Mouse (Mus musculus) right cerebral cortex, postnatal 25 days (tissue): Measurements from ENCODE around the gene Qsox2.

Experiments used
- DNase-seq: peaks from one replicate; pipeline ENCODE4 v3.0.0; 2022

Gene Qsox2

DNA sequence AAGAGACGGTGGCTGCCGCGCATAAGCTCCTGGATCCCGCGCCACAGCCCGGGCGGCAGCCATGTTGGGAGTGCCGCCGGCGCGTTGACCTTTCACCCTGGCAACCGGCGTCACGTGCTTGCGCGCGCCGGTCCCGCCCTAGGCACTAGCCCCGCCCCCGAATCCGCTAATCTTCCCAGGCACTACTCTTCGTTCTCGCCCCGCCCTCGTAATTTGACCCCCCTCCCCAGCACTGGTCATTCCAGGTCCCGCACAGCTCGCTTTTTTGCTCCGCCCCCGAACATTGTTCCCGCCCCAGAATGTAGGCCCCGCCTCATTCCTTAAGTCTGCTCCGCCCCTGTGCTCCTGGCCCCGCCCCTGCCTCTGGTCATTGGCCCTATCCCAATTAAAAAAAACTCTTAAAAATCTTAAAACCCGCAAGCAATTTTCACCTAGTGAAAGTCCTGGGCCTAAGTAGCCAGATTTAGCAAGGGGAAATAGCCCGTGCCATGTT is at the start of gene Qsox2:
Qsox2 (minus strand) TSS at position 236 of the 493 bp plus-strand sequence.
- peak; percentile 85 for DNase-seq

DNA sequence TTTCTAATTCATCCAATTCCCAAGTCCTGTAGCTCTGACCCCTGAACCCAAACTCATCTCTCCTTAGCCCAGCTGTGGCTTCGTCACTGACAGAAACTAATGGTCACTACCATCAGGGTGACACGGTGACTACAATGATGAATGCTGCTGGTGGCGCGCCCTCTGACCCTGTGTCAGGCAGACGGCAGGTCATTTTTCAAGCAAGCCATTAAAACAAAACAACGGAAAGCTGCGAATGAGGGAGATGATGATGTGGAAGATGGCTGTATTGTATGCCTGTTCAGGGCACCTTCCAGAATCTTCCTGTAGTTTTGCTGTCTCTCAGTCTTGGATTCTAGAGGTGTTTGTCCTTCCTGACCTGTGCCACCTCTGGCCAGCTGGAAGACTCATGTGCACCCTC is 49.1 kb upstream of the Qsox2 start:
- no peak for DNase-seq

DNA sequence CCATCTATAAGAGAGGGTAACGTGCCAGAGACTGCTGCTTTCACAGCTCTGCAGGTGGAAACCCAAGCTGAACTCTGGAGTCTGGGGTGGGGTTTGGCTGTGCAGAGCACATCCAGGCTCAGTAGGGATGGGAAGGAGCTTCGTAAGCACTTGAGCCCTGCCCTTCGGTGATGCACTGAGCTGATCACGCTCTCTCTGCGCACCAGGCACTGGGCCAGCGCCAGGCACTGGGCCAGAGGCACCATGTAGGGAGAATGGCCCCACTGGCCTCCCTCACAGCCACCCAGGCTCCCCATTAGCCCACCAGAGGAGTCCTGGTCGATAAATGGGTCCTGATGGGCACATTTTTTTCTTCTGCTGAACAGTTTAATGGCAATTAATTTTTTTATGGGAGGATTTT is 48.5 kb upstream of the Qsox2 start:
- no peak for DNase-seq

DNA sequence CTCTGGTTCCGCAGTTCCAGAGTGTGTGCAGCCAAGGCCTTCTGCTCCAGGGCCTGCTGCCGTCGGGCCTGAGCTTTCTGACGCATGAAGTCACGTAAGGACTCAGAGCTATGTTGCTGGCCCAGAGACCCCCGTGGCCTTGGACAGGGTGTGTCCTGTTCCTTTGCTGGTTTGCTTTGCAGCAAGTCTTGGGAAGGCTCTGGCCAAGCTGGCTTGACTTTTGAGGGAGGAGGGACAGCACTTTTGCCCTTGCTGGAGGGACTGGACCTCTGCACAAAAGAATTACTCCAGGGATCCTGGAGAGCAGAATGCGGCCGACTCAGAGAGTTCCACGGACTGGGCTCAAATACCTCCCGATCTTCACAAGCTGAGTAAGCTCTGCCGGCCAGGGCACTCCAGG is 43.3 kb upstream of the Qsox2 start:
- DNase-seq, result no peak

DNA sequence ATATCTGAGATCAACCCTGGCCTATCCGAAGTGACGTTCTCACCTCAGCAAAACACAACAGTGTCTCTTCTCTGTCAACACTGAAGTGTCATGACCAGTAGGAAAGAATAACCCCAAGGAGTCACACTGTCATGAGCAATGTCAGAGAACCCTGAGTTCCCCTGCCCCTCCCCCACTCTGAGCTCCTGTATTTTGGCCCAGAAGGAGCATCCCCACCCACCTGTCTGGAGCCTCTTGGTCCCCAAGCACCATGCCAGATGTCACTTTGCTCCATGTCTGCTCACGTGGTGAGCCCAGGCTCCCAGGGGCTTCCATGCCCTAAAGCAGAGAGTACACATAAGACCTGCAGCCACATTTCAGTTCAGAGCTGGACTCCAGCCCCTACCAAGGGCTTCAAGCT is 42.4 kb upstream of the Qsox2 start:
- no peak for DNase-seq

DNA sequence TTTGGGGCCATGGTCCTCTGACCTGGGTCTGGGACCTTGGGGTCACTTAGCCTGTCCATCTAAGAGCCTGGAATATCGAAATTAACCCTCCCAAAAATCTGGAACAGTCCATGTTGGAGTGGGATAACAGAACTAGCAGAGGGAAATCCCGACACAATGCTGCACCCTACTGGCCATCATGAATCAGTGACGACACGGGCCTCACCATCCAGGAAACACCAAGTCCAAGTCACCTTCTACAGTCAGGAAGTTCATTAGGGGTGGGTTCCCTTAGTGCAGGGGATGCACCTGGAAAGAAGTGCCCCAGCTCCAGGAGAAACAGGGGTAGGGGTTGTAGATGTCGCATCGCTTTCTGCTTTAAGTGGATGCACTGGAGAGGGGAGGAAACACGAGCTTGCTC is 36.3 kb upstream of the Qsox2 start:
- DNase-seq, result peak; percentile 44

DNA sequence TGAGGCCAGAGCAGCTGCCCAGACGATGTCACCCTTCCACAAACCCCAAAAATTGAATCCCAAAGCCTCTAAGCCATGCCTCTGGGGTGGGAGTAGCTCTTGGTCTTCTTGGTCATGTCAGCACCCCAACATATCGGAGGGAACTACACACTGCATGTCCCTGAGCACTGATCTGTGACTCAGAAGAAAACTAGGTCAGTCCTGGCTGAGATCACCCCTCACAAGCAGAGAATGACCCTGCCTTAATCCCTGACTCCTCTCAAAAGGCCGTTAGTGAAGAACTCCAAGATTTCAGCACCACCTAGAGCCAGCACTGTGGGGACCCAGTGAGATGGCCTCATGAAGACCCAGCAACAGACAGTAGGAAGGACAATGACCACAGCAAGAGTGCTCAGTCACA is 30.9 kb upstream of the Qsox2 start:
- DNase-seq, result no peak

DNA sequence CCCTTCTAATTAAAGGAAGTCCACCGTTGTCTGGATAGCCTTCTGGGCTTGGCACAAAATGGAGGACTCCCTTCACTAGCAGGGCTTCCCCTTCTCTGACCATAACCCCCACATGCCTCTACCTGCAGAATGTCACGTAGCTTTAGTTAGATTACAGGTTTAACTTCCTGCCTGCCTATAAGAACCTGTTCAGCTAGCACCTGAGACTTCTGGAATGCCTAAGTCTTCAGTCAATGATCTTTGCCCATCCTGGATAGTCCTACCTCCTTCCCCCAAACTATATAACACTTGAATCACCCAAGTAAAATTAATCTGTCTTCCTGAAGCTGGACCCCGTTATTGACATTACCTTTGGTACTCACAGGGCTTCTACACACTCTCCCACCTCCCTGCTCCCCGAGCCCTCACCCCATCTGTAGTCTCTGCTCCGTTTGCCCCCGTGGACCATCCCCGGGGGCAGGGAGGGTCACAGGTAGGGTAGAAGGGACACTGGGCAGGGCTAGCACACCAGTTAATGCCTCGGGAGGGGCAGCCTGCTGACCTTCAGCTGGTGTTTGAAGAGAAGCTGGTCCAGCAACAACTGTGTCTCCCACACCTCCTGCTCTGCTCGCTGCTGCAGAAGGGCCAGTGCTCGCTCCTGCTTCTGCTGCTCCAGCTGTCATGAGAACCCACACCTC is 28.9 kb upstream of the Qsox2 start:
- no peak for DNase-seq

DNA sequence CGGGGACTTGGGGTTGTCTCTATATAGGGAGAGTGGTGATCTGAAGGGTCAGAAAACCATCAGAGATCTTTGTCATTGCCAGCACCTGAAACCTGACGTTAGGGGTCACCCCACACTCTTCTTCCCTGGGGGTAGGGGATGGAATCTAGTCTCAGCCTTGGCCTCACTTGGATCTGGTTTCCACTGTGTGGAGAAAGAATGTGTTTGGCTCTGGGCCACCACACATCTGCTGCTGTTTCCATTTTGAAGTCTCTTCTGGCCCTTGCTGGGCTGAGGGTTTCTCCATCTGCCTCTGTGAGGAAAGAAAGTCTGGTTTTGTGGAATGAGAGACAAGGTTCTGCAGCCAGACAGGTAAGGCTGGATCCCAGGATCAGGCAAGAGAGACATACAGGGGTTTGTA is 27.8 kb upstream of the Qsox2 start:
- no peak for DNase-seq

DNA sequence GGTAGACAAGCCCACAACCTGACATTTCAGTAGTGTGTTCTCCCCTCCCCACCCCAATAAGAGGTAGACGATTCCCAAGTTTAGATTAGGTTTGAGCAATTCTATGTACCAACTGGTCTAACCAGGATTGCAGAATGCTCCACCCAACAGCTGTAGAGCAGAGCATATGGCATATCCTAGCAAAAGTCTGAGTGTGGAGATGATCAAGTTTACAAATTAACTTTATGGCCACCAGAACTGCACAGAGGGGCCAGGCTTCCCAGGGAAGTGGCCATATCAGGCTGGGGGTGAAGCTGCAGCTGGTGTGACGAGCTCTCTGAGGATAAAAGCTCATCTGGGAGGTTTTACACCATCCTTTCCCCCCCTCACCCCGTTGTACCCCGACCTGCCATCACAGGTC is 27.3 kb upstream of the Qsox2 start:
- no peak for DNase-seq

DNA sequence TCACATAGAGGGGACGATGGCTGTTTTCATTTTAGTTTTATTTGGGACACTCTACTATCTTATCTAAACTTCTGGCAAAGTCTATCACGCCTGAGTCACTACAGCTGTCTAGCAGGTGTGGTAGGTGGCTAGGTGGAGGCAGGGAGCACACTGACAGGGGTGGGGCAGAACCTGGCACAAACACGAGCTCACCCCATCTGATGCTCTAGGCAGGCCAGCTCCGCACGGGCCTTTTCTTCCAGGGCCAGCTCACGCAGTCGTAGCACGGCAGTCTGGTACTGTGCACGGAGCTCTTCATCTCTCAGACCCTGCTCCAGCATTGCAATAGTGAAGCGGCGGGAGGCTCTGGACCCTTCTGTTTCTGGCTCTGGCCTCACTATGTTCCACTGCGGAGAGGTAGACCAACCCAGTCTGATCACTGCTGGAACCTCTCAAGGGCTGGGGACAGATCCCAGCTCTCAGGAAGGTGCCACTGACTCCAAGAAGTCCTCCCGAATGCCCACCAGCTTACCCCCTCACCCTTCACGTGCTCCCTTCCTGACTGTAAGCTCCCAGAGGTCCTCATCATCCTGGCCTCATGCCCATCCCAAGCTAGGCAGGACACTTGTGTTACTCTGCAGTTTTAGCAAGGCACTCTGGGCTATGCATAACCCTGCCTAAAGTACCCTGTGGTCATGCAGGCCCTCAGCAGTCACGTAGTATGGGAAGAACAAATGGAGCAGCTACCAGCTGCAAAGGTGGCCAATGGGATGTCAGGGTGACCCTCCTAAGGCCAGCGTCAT is 20.2 kb upstream of the Qsox2 start:
- no peak for DNase-seq

DNA sequence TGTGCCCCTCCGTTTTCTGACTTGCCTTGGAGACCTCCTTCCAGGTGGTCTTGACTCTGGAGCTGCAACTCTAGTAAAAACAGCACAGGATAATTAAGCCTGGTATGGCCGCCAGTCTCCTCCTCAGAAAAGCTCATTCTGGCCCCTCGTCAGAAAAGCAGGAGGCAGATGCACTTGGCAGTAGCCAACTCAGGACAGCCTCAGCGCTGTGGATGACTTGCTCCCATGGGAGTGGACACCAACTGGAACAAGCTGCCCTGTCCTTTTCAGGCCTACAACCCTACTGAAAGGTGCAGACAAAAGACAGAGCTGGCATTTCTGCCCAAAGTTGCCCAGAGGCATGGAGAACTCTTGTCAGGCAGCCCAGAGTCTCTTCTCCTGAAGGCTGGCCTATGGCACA is 17.5 kb upstream of the Qsox2 start:
- no peak for DNase-seq

DNA sequence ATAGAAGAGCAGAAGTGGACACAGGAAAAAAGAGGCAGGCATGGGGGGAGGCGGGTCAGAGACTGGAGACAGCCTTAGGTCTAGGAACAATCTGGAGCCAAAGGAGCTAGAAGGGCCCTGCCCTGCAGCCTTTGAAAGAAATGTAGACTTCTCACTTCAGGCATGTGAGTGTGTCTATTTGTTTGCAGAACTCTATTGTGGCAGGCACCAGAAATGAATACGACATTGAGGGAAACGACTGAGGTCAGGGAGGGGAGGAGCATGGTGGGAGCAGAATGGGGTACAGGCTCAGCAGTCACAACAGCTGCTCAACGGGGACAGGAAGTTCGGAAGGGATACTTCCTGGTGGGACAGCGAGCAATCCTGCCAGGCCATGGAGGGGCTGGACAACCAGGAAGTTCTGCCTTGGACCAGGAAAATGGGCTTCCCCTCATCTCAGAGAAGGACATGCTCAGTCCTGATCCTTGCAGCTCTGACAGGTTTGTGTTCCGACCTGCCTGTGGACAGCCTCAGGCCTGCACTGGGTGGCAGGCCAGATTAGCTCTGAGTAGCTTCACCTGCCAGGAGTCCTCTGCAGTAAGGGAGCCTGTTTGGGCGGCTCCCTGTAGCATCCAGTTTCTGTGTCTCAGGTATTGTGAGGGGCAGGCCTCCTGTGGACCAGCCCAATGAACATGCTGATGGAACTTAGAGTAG is 15.3 kb upstream of the Qsox2 start:
- no peak for DNase-seq

DNA sequence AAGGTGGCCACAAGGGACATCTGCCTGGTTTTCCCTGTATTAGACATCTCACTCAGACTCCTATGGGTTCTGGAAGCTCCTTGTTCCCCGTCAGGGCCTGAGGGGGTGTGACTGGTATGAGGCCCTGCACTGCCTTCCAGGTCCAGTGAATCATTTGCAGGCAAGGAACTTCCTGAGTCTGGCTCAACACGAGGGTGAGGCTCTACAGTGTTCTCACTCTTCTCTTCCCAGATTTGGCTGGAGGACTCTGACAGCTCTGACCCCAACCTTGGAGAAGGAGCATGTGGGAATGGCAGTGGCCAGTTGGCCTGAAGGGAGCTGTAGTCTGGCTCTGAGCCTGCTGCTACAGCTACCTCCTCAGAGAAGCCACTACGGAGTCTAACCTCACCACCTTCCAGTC is 10.2 kb upstream of the Qsox2 start:
- no peak for DNase-seq

DNA sequence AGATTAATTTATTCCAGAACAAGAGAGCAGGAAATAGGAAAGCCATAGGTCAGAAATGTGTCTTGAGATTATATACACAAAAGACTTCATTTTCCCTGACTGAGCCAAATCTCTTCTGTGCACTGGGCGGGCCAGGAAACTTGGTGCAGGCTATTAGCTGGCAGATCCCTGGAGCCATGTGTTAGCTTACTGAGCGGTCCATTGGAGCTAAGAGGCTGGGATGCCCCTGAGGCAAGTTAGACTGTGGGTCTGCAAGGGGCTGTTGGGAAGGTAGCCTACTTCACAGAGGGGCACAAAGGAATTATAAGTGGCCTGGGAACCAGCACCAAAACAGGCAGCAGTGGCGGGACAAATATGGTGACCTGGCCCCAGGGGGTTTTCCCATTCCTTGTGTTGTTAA is 3.5 kb upstream of the Qsox2 start:
- no peak for DNase-seq

DNA sequence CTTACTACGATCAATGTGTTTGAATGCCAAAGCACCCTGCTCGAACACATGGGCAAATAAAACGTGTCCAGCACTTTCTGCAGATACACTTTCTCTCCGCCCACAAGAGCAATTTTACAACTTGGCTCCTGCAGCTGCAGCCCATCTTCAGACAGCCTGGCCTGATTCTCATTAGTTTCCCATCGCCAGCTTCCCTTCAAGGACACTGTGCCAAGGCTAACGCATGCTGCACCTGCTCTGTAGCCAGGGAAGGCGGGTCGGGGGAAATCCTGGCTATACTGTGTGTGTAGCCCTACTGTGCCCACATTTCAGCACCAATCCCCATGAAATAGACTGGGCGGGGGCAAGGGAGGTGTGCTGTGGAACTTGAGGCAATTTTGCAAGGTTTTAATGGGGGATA is 3.0 kb upstream of the Qsox2 start:
- no peak for DNase-seq

DNA sequence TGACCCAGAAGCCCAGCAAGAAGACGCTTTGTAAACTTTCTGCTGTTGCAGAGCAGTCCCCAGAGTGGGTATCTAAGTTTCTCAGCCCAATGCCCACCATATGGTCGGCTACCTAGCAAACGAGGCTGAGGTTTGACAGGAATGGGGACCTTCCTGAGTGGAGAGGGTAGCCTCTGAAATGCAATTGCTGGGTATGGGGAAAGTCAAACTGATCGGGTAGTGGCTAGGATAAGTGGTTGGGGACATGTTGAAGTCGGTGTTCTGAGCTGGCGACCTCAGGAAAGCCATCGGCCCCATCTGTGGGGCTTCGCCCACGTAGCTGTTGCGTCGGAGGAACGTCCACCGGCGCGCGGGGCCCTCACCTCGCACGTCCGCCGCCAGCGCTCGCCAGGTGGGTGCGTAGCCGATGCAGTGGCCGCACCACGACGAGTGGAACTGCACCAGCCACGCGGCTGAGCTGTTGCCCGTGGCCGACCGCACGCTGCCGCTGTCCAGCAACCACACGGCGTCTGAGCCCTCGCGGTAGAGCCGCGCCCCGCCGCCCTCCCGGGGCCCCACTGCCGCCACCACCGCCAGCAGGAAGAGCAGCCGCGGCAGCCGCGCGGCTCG is 540 bp downstream of the Qsox2 start:
- DNase-seq, result no peak

DNA sequence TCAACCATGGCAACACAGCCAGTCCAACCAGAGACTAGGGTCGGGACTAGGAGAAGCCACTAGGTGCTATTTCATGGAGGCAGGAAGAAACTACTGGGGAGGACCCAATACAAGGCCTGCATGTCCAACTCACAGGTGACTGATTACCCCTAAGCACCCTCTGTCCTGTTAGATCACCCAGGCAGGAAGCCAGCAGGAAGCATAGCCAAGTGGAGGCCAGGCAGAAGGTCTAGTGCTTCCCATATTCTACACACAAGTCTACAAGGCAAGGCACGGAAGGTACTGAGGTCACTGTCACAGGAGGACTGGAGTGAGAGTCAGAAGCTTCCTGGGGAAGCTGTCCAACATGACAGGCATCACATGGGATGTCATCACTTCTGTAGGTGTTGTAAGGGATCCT is 2.6 kb downstream of the Qsox2 start:
- no peak for DNase-seq

DNA sequence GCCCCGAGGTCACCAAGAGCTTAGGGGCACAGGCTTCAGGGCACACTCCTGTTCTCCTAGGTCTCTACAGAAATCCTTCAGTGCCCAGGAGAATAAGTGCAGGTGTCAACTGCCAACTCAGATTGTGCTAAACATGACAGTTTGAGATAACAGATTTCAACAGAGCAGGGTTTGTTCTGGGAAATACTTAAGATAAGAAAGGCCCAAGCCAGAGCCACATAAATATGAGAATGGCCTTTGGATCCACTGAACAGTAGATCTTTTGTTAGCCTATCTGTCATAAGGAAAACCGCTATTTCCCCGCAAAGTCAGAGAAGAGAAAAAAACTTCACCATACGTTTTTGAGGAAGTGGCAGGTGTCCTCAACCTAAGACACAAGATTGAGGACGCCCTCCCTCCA is 3.1 kb downstream of the Qsox2 start:
- DNase-seq, result no peak

DNA sequence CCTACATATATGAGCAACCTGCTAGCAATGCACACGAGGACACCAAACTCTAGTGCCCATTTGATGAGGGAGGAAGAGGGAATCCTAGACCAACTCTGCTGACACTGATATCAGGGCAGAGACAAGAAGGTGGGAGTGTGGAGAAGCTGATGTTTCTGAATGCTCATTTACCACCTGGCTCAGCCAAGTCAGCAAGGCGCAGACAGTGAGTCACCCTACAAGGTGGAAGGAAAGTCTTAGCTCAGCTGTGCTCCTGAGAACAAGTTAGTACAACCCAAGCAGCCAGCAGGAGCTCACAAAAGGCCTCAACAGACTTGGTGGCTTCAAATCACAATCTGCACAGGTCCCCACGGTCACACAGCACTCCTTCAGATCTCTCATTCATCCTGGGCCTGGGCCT is 6.0 kb downstream of the Qsox2 start:
- DNase-seq, result no peak

DNA sequence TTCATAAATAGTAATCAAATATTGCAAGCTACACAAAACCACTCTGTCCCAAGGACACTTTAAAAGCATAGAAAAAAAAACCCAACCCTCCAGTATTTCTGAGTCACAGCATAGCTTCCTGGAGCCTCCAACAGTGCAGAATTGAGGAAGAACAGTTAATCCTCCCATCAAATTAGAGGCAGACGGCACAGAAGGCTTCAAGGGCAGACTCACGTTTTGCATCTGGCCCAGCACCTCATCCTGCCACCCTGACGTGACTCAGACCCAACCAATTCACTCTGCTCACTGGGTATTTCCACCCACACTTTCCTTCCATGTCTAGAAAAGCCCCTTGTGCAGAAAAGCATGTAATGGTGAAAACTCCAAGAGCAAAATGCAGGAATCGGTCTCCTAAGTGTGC is 7.1 kb downstream of the Qsox2 start:
- no peak for DNase-seq

DNA sequence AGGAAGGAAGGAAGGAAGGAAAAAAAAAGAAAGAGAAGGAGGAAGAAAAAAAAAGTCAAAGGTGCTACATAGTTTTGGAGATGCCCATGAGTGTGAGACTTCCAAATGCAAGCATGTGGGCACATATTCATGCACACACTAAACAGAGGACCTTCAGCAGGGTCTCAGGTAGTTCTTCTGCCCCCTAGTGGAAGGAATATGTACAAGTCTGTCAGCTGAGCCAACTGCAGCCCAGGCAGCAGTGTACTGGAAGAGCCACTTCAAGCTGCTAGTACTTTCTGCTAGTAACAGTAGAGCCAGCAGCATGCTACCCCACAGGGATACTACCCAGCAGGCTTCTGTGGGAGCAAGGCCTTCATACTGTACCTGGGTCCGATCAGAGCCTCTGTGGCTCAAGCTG is 9.5 kb downstream of the Qsox2 start:
- peak; percentile 32 for DNase-seq

DNA sequence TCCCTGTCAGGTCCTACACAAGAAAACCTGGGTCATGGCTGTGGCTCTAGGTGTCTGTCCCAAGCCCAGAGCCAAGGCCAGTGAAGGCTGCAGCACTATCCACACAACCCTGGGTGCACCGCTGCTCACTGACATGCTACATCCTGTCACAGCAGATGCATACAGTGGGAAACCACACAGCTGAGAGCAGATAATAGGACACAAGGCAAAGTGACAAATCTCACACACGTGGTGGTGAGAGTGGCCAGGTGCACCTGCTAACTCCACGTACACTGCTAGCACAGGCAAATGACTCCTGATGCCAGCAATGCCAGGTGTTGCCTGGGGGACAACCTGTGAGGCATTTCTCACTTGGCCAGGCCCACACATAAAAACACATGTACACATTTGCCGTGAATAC is 12.1 kb downstream of the Qsox2 start:
- no peak for DNase-seq

DNA sequence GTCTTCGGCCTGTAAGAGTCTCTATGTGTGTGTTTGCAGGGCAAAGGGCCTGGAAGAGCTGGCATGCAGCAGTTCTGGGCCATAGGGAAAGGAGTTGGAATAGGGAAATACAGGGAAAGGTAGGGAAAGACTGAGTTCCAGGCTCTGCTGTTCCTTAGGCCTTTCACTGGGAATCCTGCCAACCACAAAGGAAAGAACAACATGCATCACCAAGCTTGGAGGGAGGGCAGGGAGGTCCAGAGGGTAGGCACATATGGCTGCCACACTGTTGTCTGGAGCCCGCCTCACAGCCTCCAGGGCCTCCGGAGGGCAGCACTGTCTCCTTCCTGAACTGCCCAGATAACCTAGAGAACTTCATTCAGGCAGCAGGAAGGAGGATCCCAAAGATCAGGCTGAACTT is 13.4 kb downstream of the Qsox2 start:
- DNase-seq, result no peak
